ENCODE assay signal across 11 mouse cellular contexts in the genomic region with DNA sequence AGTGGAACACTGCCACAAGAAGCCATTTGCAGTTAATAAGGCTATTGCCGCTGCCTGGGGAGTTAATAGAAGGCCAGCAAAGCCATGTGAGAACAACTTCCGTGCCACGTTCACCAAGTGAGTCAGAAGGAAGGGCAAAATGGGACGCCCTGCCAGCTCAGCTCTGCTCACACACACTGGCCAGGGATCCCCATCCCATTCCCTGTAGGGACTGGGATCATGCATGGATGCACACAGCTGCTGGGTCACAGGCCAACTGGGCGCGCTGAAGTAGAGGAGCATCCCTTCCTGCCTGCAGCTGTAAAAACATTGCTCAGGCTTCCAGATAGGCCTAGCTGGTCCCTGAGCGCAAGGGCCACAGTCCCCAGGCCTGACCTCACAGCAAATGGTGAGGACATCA.
DNase-seq lines count a peak whose midpoint lies in the region; ATAC-seq lines count a peak whose summit lies in the region.
"Had no signal": no experiment of that assay in that cellular context is flagged by ENCODE, and none has a peak within 500 bp of the region (broad histone marks: within the 10 kb centered on the region; RNA-seq: fewer than 3 reads in every experiment).

No protein-coding gene starts in this region.

- H3K9me3 ChIP-seq in hindbrain, embryonic 10.5 days, result no peaks in the 10 kb centered on the region
- no peaks in the 10 kb centered on the region for H3K9me3 ChIP-seq in hindbrain, embryonic 16.5 days (ENCODE audit: control insufficient read depth, low read length)
- no peaks in the 10 kb centered on the region for H3K9me3 ChIP-seq in limb, embryonic 10.5 days (replicated peaks)
- H3K9me3 ChIP-seq: liver, embryonic 15.5 days had no signal

- no peak overlapping the region for H3K27ac ChIP-seq in hindbrain, embryonic 10.5 days
- H3K27ac ChIP-seq in hindbrain, embryonic 16.5 days (ENCODE audit: low read depth, low read length), result no peak overlapping the region
- no peak overlapping the region for H3K27ac ChIP-seq in limb, embryonic 10.5 days
- H3K27ac ChIP-seq: liver, embryonic 15.5 days had no signal

- 56% methylated on average over 7 of the region's 7 CpGs for WGBS in hindbrain, embryonic 10.5 days
- 47% methylated on average over 7 of the region's 7 CpGs for WGBS in hindbrain, embryonic 16.5 days
- 76% methylated on average over 7 of the region's 7 CpGs for WGBS in limb, embryonic 10.5 days

- no peak overlapping the region for H3K9ac ChIP-seq in hindbrain, embryonic 16.5 days (ENCODE audit: low read depth, low read length)
- H3K9ac ChIP-seq: liver, embryonic 15.5 days had no signal

- peaks cover 4% of the 10 kb centered on the region; the same call in 1 of the 2 replicates for H3K4me1 ChIP-seq in hindbrain, embryonic 10.5 days (replicated peaks)
- H3K4me1 ChIP-seq in hindbrain, embryonic 16.5 days (ENCODE audit: control insufficient read depth, insufficient read depth, low read depth, low read length), result no peaks in the 10 kb centered on the region
- no peaks in the 10 kb centered on the region for H3K4me1 ChIP-seq in limb, embryonic 10.5 days
- H3K4me1 ChIP-seq: liver, embryonic 15.5 days had no signal

- no peak overlapping the region for H3K4me3 ChIP-seq in hindbrain, embryonic 10.5 days
- no peak overlapping the region for H3K4me3 ChIP-seq in hindbrain, embryonic 16.5 days (ENCODE audit: low read length)
- no peak overlapping the region for H3K4me3 ChIP-seq in limb, embryonic 10.5 days
- H3K4me3 ChIP-seq: liver, embryonic 15.5 days had no signal

- ATAC-seq in hindbrain, embryonic 16.5 days, result no peak

- peak; percentile 10 for DNase-seq in hindbrain, embryonic 10.5 days (ENCODE audit: low spot score)
- peak; percentile 3 for DNase-seq in cerebellum, adult 8-10 months
- DNase-seq in gastrocnemius, postnatal 14 days, result peak; percentile 73
- DNase-seq in kidney, postnatal 10 days, result peak; percentile 52
- DNase-seq in layer of hippocampus, adult 11-12 months (ENCODE audit: low spot score), result no peak
- no peak for DNase-seq in limb, embryonic 10.5 days (ENCODE audit: low spot score)
- no peak for DNase-seq in spleen, adult 12 weeks (ENCODE audit: low spot score)
- DNase-seq: right cerebral cortex, postnatal 25 days; thymus, adult 18-20 months had no signal

- intact Hi-C loops in gastrocnemius, postnatal 14 days (cut with DNase I; ENCODE audit: low total_unique reads), result no loop called here

- H3K27me3 ChIP-seq in hindbrain, embryonic 10.5 days (ENCODE audit: insufficient read depth, poor library complexity, severe bottlenecking), result no peaks in the 10 kb centered on the region
- no peaks in the 10 kb centered on the region for H3K27me3 ChIP-seq in hindbrain, embryonic 16.5 days (replicated peaks; ENCODE audit: control insufficient read depth, insufficient read depth, low read length)
- H3K27me3 ChIP-seq in limb, embryonic 10.5 days (ENCODE audit: low read depth, poor library complexity, severe bottlenecking), result no peaks in the 10 kb centered on the region
- H3K27me3 ChIP-seq: liver, embryonic 15.5 days had no signal

- H3K4me2 ChIP-seq in hindbrain, embryonic 16.5 days (ENCODE audit: low read length), result no peak overlapping the region
- H3K4me2 ChIP-seq: liver, embryonic 15.5 days had no signal

- no peaks in the 10 kb centered on the region for H3K36me3 ChIP-seq in hindbrain, embryonic 10.5 days
- H3K36me3 ChIP-seq in hindbrain, embryonic 16.5 days (ENCODE audit: control insufficient read depth, insufficient read depth, low read length), result no peaks in the 10 kb centered on the region
- H3K36me3 ChIP-seq in limb, embryonic 10.5 days, result no peaks in the 10 kb centered on the region
- H3K36me3 ChIP-seq: liver, embryonic 15.5 days had no signal

Comparison
In these comparisons a context has a peak if more than half of its experiments do, and no peak if none do; other contexts are left out.
1. DNase-seq: peak in hindbrain, embryonic 10.5 days (single experiment), cerebellum, adult 8-10 months (single experiment), gastrocnemius, postnatal 14 days (single experiment) and kidney, postnatal 10 days (single experiment); none in layer of hippocampus, adult 11-12 months (single experiment), limb, embryonic 10.5 days (single experiment) and spleen, adult 12 weeks (single experiment).